Mouse (Mus musculus) liver, postnatal 0 days (tissue): ENCODE measurements around the gene Fam120b.

Source experiments
- CTCF ChIP-seq: sonication (generic); IDR thresholded peaks from 2 replicates; pipeline ENCODE4 v1.5.1; 2016; ENCODE audit warnings: antibody characterized with exemption, low read depth
- EP300 ChIP-seq: IDR thresholded peaks from 2 replicates; pipeline ENCODE4 v1.6.1; 2016; ENCODE audit warnings: antibody characterized with exemption, low read depth, mild to moderate bottlenecking

DNA sequence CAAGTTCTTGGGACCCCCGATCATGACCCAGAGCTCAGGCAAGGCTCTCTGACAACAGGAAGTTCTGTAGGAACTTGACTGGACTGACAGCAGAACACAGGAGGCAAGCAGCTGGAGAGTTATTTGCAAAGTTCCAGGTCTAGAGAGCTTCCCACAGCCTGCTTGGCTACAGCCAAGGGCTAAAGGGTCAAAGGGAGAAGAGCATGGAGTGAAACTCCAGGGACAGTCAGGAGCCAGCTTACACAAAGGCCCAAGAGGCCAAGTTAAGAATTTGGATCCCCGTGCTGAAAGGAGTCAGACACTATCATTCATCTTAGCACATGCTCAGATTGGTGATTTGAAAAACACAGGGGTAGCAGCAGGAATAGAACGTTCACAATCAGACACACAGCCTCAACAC lies 32.3 kb upstream of the Fam120b start:
- TF ChIP-seq CTCF (no peak), EP300 (no peak)
